Mouse (Mus musculus) CD4-positive, CD25-positive, alpha-beta regulatory T cell, adult 4 months (primary cell): ENCODE measurements around the gene Cnga4. TPM values are rescaled to one million over a fixed set of nuclear protein-coding genes. Genes with fewer than 3 reads are reported as not detected.
"Not testable (repeated sequence)": the region's sequence is repeated elsewhere in the genome, so short reads cannot be mapped to it uniquely, and the experiment has no call there.

Source experiments
- ATAC-seq: one replicate; pipeline ENCODE4 v1.8.0; 2017
- polyA plus RNA-seq, 2 experiments: library from polyadenylated mRNA; unstranded; fragments of 100-300 nt; shearing (Covaris generic); gene quantifications; one replicate each; pipeline ENCODE4 v1.2.1; 2017

Cnga4 gene
- polyA plus RNA-seq, 2 experiments from 2014 or later: not detected

- ATAC-seq: no peak
Measured at GRCm38 (mm10) chr7:105418106-105418505, 13.7 kb downstream of the Cnga4 start.

DNA sequence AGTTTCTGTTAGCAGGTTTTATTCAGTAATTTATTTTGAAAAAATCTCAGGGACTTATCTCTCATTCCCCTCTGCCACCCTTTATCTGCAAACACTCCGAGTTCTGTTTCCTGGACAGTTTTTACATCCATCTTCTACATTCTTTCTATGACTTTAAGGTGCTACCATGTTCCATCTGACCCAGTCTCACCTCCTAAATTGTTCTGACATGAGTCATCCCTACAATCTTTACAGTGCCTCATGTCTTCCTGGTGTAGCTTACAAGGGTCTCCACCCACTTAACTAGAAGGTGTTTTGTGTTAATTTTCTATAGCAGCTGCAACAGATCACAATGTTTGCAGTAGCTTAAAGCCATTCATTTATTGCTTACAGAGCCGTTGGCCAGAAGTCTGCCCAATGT, 16.5 kb downstream of the Cnga4 start:
- ATAC-seq: no peak

DNA sequence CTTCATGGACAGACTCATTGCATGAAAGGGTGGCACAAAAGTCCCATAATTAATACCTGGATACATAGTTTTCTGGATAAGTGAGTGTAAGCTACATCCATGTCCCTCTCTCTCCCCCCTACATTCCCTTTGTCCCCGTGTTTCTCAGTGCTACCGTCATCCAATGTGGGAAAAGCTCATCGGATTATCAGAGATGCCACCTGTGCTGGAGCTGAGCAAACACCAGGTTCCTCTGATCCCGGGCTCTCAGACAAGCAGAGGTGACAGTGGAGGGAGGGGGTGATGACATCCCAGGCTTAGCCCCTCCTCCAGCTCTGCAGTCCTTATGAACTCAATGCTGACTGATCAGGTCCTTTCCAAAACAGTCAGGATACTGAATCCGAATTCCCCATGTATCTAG, 20.0 kb downstream of the Cnga4 start:
- ATAC-seq: no peak

DNA sequence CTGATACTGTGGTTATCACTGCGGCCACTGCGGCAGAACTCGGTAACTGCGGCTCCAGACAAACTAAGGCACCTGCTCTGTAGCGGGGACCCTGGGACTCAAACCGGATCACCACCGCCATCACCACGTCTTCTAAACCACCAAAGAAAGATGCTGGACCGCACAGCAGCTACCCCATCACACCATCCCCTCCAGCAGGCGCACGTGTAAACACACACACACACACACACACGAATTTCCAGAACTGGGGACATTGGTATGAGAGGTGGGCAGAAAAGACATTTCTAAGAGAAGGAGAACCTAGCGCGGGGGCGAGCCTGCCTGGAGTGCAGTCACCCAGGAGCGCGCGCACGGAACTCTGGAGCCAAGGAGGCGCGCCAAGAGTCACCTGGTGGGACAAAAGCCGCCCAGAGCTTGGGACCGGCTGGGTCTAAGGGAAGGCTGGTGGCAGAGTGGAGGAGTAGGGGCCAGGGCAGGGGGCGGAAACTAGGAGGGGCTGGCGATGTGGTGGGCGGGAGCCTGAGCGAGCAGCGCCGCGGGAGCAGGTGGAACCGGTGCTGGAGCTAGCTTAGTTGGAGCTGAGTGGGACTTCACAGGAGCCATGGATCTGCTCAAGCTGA, 21.2 kb downstream of the Cnga4 start, which contains the start of gene Cckbr:
Gene Cckbr (plus strand): TSS at position 308 of the 620 bp plus-strand sequence.
- no peak for ATAC-seq

- no peak for ATAC-seq
Measured at GRCm38 (mm10) chr7:105426051-105426450, 21.7 kb downstream of the Cnga4 start.

- ATAC-seq: no peak
Measured at GRCm38 (mm10) chr7:105432058-105432457, 27.7 kb downstream of the Cnga4 start.

- no peak for ATAC-seq
Measured at GRCm38 (mm10) chr7:105433859-105434258, 29.5 kb downstream of the Cnga4 start.

DNA sequence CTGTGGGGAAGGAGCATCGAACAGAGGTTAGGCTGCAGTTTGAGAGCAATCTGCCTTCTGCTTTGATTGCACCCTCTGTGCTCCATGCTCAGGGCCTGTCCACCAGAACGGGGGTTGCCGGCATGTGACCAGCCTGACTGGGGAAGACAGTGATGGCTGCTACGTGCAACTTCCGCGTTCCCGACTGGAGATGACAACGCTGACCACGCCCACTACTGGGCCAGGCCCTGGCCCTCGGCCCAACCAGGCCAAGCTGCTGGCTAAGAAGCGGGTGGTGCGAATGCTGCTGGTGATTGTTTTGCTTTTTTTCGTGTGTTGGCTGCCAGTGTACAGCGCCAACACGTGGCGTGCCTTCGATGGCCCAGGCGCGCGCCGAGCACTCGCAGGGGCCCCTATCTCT, 30.4 kb downstream of the Cnga4 start:
- no peak for ATAC-seq

- ATAC-seq: no peak
Measured at GRCm38 (mm10) chr7:105437979-105438772, 33.8 kb downstream of the Cnga4 start.

DNA sequence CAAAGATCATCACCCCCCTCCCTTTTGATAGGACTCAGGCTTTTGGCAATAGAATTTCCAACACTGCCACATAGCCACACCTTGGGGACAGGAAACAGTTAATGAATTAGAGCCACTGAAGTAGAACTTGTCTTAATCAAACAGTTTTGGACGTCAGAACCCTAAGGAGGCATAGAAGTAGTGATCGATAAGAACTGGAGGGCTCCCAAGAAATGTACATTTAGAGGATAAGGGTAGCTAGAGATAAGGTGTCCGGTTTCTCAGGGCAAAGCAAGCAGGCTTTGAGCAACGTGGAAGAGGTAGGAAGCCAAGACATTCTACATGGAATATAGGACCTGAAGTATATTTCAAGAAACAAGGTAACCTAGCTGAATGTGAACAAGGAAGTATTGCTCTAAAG, 37.1 kb downstream of the Cnga4 start:
- ATAC-seq: no peak

DNA sequence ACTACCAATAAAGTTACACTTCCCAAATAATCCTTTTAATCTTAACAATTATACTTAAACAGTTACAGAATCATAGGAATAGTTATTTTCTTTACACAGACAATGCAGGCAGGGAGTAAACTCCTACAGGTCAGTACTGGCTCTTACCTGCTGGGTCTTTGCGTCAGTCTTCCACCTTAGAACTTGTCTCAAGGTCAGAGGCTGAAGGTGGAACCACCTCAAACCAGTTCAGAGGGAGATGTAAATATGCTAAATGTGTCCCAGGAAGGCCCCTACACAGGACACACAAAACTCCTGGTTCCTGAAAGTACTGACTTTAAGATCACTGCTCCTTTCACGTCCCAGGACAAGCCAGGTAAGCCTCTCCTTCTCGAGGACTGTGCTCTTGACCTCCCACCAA, 40.7 kb downstream of the Cnga4 start:
- ATAC-seq: no peak

DNA sequence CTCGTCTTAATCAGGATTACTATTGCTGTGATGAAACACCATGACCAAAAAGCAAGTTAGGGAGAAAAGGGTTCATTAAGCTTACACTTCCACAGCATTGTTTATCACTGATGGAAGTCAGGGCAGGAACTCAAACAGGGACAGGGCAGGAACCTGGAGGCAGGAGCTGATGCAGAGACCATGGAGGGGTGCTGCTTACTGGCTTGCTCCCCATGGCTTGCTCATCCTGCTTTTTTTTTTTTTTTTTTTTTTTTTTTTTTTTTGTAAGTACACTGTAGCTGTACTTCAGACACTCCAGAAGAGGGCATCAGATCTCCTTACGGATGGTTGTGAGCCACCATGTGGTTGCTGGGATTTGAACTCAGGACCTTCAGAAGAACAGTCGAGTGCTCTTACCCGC, 49.0 kb downstream of the Cnga4 start:
- ATAC-seq: not testable (repeated sequence)

Other genes with a start within 250 kb of the Cnga4 start
- not detected for gene Olfr684, start 240.9 kb upstream of the Cnga4 start, polyA plus RNA-seq
- not detected for gene Olfr685, start 218.6 kb upstream of the Cnga4 start, polyA plus RNA-seq
- not detected for gene Olfr686, start 197.1 kb upstream of the Cnga4 start, polyA plus RNA-seq
- gene Olfr688, start 116.5 kb upstream of the Cnga4 start, polyA plus RNA-seq: not detected
- not detected for gene Olfr689, start 93.4 kb upstream of the Cnga4 start, polyA plus RNA-seq
- not detected for gene Olfr690, start 70.5 kb upstream of the Cnga4 start, polyA plus RNA-seq
- not detected for gene Olfr691, start 62.3 kb upstream of the Cnga4 start, polyA plus RNA-seq
- not detected for gene Olfr692, start 36.3 kb upstream of the Cnga4 start, polyA plus RNA-seq
- not detected for gene Gm5901, start 29.5 kb upstream of the Cnga4 start, polyA plus RNA-seq
- 10 to 100 TPM in 1 of 2 experiments, 1 to 10 TPM in 1; 9.6 to 27.0 TPM for gene Fam160a2, start 4.5 kb upstream of the Cnga4 start, polyA plus RNA-seq
- not detected for gene Cckbr, start 21.2 kb downstream of the Cnga4 start, polyA plus RNA-seq
- gene Cavin3, start 77.7 kb downstream of the Cnga4 start, polyA plus RNA-seq: under 1 TPM in 1 of 2 experiments, not detected in 1; 0.19 TPM
- 10 to 100 TPM; 21.6 to 25.9 TPM for gene Smpd1, start 149.8 kb downstream of the Cnga4 start, polyA plus RNA-seq
- 10 to 100 TPM in 1 of 2 experiments, 1 to 10 TPM in 1; 7.5 to 10.2 TPM for gene Apbb1, start 177.1 kb downstream of the Cnga4 start, polyA plus RNA-seq
- not detected for gene Hpx, start 195.6 kb downstream of the Cnga4 start, polyA plus RNA-seq
- gene Trim3, start 229.0 kb downstream of the Cnga4 start, polyA plus RNA-seq: 1 to 10 TPM; 1.7 to 6.7 TPM
- gene Timm10b, start 235.5 kb downstream of the Cnga4 start, polyA plus RNA-seq: 100 to 1,000 TPM; 198 TPM
- 10 to 100 TPM in 1 of 2 experiments, 1 to 10 TPM in 1; 9.7 to 16.9 TPM for gene Arfip2, start 235.8 kb downstream of the Cnga4 start, polyA plus RNA-seq
- gene Gm45799, start 236.0 kb downstream of the Cnga4 start, polyA plus RNA-seq: 10 to 100 TPM in 1 of 2 experiments, 1 to 10 TPM in 1; 6.7 to 12.1 TPM
- 1 to 10 TPM in 1 of 2 experiments, under 1 TPM in 1; 0.83 to 3.2 TPM for gene Dnhd1, start 246.3 kb downstream of the Cnga4 start, polyA plus RNA-seq